Mouse (Mus musculus) heart, embryonic 12.5 days (tissue): ENCODE measurements at regions not wholly inside any gene's neighbourhood (a gene's known extent, or its start where the extent isn't known, plus 50 kb on each side); places are given as distances from the start of the nearest gene placed in this dataset.

ENCODE experiments used
- ATAC-seq: fragments of 200-750 bp; cut with Nextera tagmentation; 2 replicates; pipeline ENCODE4 v1.8.0; 2017; ENCODE audit warnings: moderate TSS enrichment, moderate library complexity; ENCODE audit not compliant: insufficient number of reproducible peaks, low FRiP score
- H3K27ac ChIP-seq: fragments of 300-500 bp; sonication (generic); 2 replicates; pipeline ENCODE4 v1.5.1; 2016; ENCODE audit warnings: mild to moderate bottlenecking, moderate library complexity; ENCODE audit not compliant: poor library complexity, severe bottlenecking
- H3K27me3 ChIP-seq: fragments of 300-500 bp; sonication (generic); replicated peaks from 2 replicates; pipeline ENCODE4 v1.6.1; 2016; ENCODE audit warnings: mild to moderate bottlenecking, moderate library complexity
- H3K36me3 ChIP-seq: fragments of 300-500 bp; sonication (generic); 2 replicates; pipeline ENCODE4 v1.6.1; 2016; ENCODE audit warnings: mild to moderate bottlenecking, moderate library complexity
- H3K4me1 ChIP-seq: fragments of 300-500 bp; sonication (generic); replicated peaks from 2 replicates; pipeline ENCODE4 v1.6.1; 2016; ENCODE audit warnings: mild to moderate bottlenecking
- H3K4me2 ChIP-seq: fragments of 300-500 bp; sonication (generic); 2 replicates; pipeline ENCODE4 v1.6.1; 2016; ENCODE audit warnings: mild to moderate bottlenecking, moderate library complexity
- H3K4me3 ChIP-seq: fragments of 300-500 bp; sonication (generic); 2 replicates; pipeline ENCODE4 v1.5.1; 2016; ENCODE audit warnings: mild to moderate bottlenecking
- H3K9ac ChIP-seq: fragments of 300-500 bp; sonication (generic); 2 replicates; pipeline ENCODE4 v1.6.1; 2016; ENCODE audit warnings: mild to moderate bottlenecking, moderate library complexity
- H3K9me3 ChIP-seq: fragments of 300-500 bp; sonication (generic); replicated peaks from 2 replicates; pipeline ENCODE4 v1.6.1; 2016; ENCODE audit warnings: mild to moderate bottlenecking, moderate library complexity
- WGBS: fragments of 180-500 bp; shearing (Covaris S2); methylation state at CpG from one replicate; pipeline ENCODE4 v1.1.7; 2016; 5-methylcytosine and 5-hydroxymethylcytosine counted together

DNA sequence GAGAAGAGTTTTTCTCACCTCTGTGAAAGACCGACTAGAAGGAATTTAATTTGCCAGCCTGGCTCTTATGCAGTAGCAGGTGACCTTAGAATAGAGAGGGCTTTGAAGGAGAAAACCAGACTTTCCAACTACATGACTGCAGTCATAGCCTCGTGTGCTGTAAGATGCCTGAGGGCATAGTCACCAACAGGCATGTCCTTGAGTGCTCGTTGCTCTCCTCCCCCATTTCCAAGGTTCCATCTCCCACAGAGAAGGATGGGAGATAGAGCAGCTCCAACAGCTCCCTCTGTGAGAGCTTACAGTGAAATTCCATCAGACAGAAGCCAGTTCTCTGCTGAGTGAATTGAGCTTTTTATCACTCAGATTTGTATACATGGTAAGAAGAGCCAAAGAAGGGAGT lies 398.1 kb upstream of the Id4 start:
- WGBS: 49% methylated on average over 3 of the region's 3 CpGs
- H3K9me3 ChIP-seq: no peaks in the 10 kb centered on the region
- H3K4me1 ChIP-seq: peaks cover 10% of the 10 kb centered on the region
- H3K9ac ChIP-seq: no peak overlapping the region
- no peak overlapping the region for H3K27ac ChIP-seq
- ATAC-seq: no peak
- no peaks in the 10 kb centered on the region for H3K36me3 ChIP-seq
- no peak overlapping the region for H3K4me3 ChIP-seq
- H3K4me2 ChIP-seq: no peak overlapping the region
- H3K27me3 ChIP-seq: no peaks in the 10 kb centered on the region

DNA sequence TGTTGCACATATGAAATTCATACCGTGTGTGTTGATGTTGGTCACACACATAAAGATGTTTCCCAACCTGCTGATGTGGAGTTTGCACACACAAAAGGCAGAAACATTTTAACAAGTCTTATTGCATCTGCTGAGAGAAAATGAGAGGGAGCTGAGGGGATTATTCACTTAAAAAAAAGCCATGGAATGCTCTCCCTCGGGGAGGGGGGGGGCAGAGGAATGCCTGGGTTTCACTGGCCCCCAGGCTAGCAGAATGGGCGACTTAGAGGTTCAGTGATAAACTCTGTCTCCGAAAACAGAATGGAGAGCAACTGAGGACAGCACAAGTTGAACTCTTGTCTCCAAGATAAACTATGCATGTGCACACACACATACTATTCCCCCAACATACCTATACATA lies 392.4 kb upstream of the Id4 start:
- no peak for ATAC-seq
- H3K27ac ChIP-seq: no peak overlapping the region
- H3K36me3 ChIP-seq: no peaks in the 10 kb centered on the region
- H3K9me3 ChIP-seq: no peaks in the 10 kb centered on the region
- 0 out of 2 replicates have a peak, but pooled peaks cover 2% of the 10 kb centered on the region for H3K4me1 ChIP-seq
- H3K4me2 ChIP-seq: no peak overlapping the region
- 35% methylated on average over 4 of the region's 4 CpGs for WGBS
- no peaks in the 10 kb centered on the region for H3K27me3 ChIP-seq
- no peak overlapping the region for H3K9ac ChIP-seq
- H3K4me3 ChIP-seq: no peak overlapping the region

DNA sequence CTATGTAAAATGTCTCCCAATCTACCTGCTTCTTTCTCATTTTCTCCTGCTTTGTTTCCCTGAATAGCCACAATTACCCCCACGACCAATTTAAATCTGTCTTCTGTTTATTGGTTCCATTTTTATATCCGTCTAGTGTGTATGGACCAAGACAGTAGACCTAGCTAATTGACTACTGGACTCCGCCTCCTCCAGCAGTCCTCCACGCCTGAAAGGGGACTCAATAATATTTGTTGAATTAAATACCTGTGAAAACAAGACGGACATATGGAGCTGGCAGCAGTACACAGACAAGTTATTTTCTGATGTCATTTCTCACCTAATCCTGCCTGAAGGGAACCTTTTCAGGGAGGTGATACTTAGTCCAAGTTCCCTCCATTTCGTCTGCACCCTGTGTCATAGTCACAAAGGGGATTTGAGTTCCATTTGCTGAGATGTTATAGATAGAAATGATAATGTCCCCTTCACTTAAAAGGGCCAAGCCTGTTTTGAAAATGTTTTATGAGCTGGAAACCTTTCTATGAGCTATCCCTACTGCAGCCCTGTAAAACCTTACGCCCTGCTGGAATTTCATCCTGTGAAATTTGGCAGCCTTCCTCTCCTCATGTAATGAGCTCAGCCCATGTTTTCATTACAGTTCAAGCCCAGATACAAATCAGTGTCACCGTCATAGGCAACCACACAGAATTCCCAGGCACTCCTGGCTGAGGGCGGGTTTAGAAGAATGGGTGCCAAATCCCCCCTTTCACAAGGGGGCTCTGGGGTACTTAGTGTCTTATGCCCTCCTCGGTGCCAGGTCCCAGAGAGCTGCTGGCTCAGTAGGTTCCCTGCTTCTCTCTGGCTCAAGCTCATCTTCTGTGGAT lies 391.1 kb upstream of the Id4 start:
- no peaks in the 10 kb centered on the region for H3K9me3 ChIP-seq
- no peaks in the 10 kb centered on the region for H3K27me3 ChIP-seq
- 0 out of 2 replicates have a peak, but pooled peaks cover 2% of the 10 kb centered on the region for H3K4me1 ChIP-seq
- no peaks in the 10 kb centered on the region for H3K36me3 ChIP-seq
- H3K4me2 ChIP-seq: no peak overlapping the region
- no peak for ATAC-seq
- 67% methylated on average over 10 of the region's 10 CpGs for WGBS
- no peak overlapping the region for H3K27ac ChIP-seq
- H3K9ac ChIP-seq: no peak overlapping the region
- no peak overlapping the region for H3K4me3 ChIP-seq

DNA sequence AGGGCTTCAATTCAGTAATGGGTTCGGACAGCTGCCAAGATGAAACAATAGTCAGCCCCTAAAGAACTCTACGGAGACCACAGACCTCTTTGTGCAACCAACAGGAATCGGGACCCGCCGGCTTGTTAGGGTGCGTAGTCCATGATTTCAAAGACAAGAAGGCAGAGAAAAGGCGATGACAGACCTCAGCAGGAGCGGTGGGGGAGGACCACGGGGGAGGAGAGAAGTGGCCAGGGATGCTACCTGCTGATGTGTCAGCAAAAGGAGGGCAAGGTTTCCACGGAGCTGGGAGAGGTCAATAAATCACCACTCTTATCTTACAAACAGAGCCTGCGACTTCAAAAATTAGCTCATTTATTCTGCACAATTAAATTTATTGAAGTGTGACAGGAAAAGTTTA lies 388.4 kb upstream of the Id4 start:
- H3K4me2 ChIP-seq: no peak overlapping the region
- 40% methylated on average over 11 of the region's 11 CpGs for WGBS
- no peak overlapping the region for H3K9ac ChIP-seq

DNA sequence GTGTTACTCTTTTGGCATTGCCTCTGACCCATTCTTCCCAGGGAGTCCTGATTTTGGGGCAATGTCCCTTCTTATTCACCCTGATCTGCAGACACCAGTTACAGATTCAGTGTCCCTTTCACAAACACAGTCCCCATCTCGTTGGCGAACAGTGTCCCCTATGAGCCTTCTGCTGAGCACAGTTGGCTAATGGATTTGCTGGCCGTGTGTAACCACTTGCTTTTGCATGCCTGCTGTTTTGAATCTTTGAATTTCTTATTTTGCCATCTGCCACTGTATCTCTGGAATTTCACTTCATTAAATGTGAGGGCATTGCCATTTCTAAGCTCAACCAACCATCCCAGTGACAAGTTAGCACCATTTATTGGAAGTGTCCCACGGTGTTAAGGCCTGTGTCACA lies 368.5 kb upstream of the Id4 start:
- no peak for ATAC-seq
- no peaks in the 10 kb centered on the region for H3K36me3 ChIP-seq
- no peak overlapping the region for H3K27ac ChIP-seq
- no peaks in the 10 kb centered on the region for H3K27me3 ChIP-seq
- WGBS: 82% methylated on average over 4 of the region's 4 CpGs
- no peak overlapping the region for H3K4me2 ChIP-seq
- H3K4me1 ChIP-seq: no peaks in the 10 kb centered on the region
- no peak overlapping the region for H3K9ac ChIP-seq
- no peak overlapping the region for H3K4me3 ChIP-seq
- no peaks in the 10 kb centered on the region for H3K9me3 ChIP-seq

More for the DNA sequence above, 388.4 kb upstream of the Id4 start:
- H3K4me1 ChIP-seq: 0 out of 2 replicates have a peak, but pooled peaks cover 2% of the 10 kb centered on the region
- no peak overlapping the region for H3K27ac ChIP-seq
- H3K9me3 ChIP-seq: no peaks in the 10 kb centered on the region
- H3K27me3 ChIP-seq: no peaks in the 10 kb centered on the region
- no peaks in the 10 kb centered on the region for H3K36me3 ChIP-seq
- no peak overlapping the region for H3K4me3 ChIP-seq
- ATAC-seq: no peak

DNA sequence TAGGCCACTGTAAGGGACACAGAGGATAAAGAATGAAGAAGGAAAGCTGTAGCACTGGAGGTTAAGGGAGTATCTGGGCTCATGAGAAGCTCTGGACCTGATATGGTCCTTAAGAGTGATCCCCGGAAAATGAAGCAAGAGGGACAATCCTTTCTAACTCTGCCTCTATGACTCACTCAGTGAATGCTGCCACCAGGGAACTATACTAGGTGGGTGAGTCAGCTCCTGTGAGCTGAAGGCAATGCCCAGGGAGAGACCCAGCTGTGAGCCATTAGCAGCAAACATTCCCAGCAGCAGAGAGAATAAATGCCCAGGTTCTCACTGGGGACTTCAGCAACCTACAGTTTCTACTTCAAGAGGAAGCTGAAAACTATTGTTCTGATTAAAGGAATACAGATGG lies 366.7 kb upstream of the Id4 start:
- WGBS: 47% methylated on average over 1 of the region's 1 CpGs
- H3K4me2 ChIP-seq: no peak overlapping the region
- H3K9me3 ChIP-seq: peaks cover 3% of the 10 kb centered on the region; the same call in 1 of the 2 replicates
- no peak overlapping the region for H3K4me3 ChIP-seq
- no peak overlapping the region for H3K9ac ChIP-seq
- H3K27me3 ChIP-seq: no peaks in the 10 kb centered on the region
- H3K4me1 ChIP-seq: no peaks in the 10 kb centered on the region
- no peak for ATAC-seq
- no peak overlapping the region for H3K27ac ChIP-seq
- no peaks in the 10 kb centered on the region for H3K36me3 ChIP-seq

DNA sequence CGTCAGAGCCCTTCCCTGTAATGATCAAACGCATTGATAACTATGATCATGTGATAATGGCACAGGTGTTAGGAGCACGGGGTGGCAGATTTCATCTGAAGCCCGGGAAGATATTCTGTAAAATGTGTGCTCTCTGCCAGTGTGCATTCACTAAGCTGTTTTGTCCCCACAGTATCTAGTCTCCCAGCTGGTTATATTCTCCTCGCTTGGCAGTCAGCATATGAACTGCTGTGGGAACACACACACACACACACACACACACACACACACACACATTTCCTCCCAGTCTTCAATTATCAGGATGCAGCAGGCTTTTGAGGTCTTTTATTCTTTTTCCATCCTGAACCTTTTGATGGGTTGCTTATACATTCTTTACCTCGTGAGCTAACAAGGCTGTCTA lies 365.8 kb upstream of the Id4 start:
- Histone ChIP-seq H3K9me3 (peaks cover 3% of the 10 kb centered on the region; the same call in 1 of the 2 replicates), H3K9ac (no peak overlapping the region), H3K4me2 (no peak overlapping the region), H3K4me3 (no peak overlapping the region), H3K4me1 (no peaks in the 10 kb centered on the region), H3K36me3 (no peaks in the 10 kb centered on the region), H3K27ac (no peak overlapping the region), H3K27me3 (no peaks in the 10 kb centered on the region)
- no peak for ATAC-seq
- WGBS: 77% methylated on average over 6 of the region's 6 CpGs

DNA sequence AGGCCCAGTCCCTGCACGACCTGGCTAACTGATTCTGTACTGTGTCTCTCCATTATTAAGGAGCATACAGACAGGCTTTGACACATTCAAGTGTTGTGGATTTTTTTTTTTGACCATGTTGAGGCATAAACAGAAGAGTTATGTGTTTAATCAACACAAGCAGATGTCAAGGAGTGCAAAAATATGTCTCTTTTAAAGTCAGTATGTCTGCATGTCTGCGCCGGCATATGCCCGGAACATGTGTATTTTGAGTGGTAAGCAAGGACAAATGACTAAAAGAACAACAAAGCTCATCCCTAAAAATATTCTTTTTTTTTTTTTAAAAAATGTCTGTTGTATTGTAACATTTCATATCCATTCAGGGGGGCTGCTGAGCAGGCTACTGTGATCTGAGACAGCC lies 364.4 kb upstream of the Id4 start:
- Histone ChIP-seq H3K27ac (no peak overlapping the region), H3K9ac (no peak overlapping the region), H3K36me3 (no peaks in the 10 kb centered on the region), H3K27me3 (no peaks in the 10 kb centered on the region), H3K9me3 (peaks cover 3% of the 10 kb centered on the region; the same call in 1 of the 2 replicates), H3K4me2 (no peak overlapping the region), H3K4me3 (no peak overlapping the region), H3K4me1 (no peaks in the 10 kb centered on the region)
- ATAC-seq: no peak
- WGBS: 86% methylated on average over 4 of the region's 4 CpGs

DNA sequence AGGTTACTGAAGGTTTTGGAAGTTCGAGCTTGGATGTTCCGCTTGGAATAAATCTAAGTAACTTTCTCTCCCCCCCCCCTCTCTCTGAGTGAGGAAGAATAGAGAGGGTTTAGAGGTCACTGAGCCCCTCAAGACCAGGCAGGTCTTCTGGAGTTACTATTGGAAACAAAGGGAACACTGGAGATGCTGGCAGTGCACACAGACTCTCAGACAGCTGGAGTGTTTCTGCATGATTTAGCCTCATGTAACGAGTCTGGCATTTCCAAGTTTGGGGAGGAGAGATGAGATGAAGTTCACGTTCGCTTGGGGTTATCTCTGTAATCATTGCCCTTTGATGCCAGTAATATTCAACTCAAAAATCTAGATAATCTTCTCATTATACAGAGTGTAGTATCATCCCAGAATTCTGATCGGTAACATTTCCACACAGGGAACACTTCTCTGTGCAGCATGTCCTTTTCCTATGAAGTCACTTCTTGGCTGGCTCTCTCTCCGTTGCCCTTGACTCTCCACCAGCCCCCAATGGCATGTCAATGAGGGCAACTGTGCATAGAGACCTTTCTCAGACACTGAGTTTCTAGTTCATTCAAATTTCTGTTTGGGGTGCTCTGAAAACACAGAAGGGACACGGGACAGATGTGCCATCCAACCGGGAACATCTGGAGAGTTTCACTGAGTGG lies 351.0 kb upstream of the Id4 start:
- Histone ChIP-seq H3K36me3 (no peaks in the 10 kb centered on the region), H3K4me3 (no peak overlapping the region), H3K27me3 (no peaks in the 10 kb centered on the region), H3K9me3 (no peaks in the 10 kb centered on the region), H3K4me1 (no peaks in the 10 kb centered on the region), H3K9ac (no peak overlapping the region), H3K27ac (no peak overlapping the region), H3K4me2 (no peak overlapping the region)
- ATAC-seq: no peak
- 78% methylated on average over 9 of the region's 9 CpGs for WGBS

DNA sequence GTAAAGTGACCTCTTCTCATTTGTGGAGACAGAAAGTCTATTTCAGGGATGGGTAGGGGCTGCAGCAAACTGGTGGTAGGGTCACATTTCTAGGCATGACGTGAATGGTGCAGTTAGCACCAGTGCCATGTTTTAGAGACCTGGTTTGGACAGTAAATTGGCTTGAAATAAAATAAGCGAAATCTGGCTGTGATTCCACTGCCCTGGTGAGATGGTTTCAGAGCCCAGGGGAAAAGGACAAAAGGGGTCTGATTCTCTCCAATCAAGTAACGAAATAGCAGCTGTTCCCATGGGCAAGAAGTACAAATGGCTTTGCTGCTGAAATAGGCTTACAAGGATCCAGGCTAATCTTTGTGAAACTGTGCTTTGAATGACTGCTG lies 350.5 kb upstream of the Id4 start:
- WGBS: 73% methylated on average over 3 of the region's 3 CpGs
- ATAC-seq: no peak
- H3K9ac ChIP-seq: no peak overlapping the region

DNA sequence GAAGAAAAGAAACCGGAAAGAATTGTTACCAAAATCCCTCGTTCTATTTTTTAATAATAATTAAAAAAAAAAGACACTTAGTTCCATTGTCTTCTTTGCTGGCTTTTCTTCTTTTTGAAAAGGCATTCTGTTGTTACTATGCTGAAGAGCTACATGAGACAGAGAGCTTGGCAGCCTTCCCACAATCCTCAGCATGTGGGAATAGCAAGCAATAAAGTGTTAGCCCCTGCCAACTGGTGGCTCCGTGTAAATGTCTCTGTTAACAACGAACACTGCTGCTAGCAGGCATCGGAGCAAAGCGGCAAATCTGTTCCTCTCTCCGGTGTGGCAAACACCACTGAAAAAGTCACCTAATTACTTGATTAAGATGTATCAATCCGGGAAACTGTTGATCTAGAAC lies 344.6 kb upstream of the Id4 start:
- WGBS: 83% methylated on average over 8 of the region's 8 CpGs
- H3K9ac ChIP-seq: no peak overlapping the region
- H3K27me3 ChIP-seq: no peaks in the 10 kb centered on the region
- no peak overlapping the region for H3K27ac ChIP-seq
- no peaks in the 10 kb centered on the region for H3K36me3 ChIP-seq
- ATAC-seq: no peak
- no peak overlapping the region for H3K4me3 ChIP-seq
- no peaks in the 10 kb centered on the region for H3K4me1 ChIP-seq
- 0 out of 2 replicates have a peak, but pooled peaks cover 3% of the 10 kb centered on the region for H3K9me3 ChIP-seq
- no peak overlapping the region for H3K4me2 ChIP-seq

More for the DNA sequence above, 350.5 kb upstream of the Id4 start:
- Histone ChIP-seq H3K9me3 (no peaks in the 10 kb centered on the region), H3K36me3 (no peaks in the 10 kb centered on the region), H3K4me3 (no peak overlapping the region), H3K27me3 (no peaks in the 10 kb centered on the region), H3K4me2 (no peak overlapping the region), H3K27ac (no peak overlapping the region), H3K4me1 (no peaks in the 10 kb centered on the region)
